Comparison of ENCODE assay signal across 10 mouse cellular contexts in the genomic region with DNA sequence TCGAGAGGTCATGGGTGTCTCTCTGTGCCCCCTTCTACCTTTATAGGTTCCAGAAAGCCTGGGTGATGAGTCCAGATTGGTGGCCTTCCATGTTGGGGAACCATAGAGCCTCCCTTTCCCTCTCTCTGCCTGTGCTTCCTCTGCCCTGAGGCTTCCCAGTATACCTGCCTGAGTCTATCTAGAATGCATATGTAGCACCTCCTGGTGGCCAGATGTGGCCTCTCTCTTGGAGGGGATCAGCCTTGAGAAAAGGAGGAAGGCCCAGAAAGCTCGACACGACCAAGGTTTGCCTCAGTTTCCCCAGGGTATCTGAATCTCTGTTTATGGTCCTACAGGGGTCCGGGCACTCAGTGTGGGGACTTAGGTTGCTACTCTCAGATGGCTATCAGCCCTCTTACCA. TPM values are rescaled to one million over a fixed set of nuclear protein-coding genes. Genes with fewer than 3 reads are reported as not detected.
DNase-seq lines count a peak whose midpoint lies in the region; ATAC-seq and TF ChIP-seq lines count a peak whose summit lies in the region.
"Had no signal": no experiment of that assay in that cellular context is flagged by ENCODE, and none has a peak within 500 bp of the region (broad histone marks: within the 10 kb centered on the region; RNA-seq: fewer than 3 reads in every experiment).

No protein-coding gene starts in this region.

- no peak overlapping the region for H3K27ac ChIP-seq in heart, embryonic 14.5 days (replicated peaks in 1 of 2; ENCODE audit: control insufficient read depth in 1 of 2, insufficient read depth in 1 of 2, low read depth in 2 of 2, low read length in 2 of 2)
- H3K27ac ChIP-seq in ES-Bruce4 (ENCODE audit: insufficient read depth, low read length) = no peak overlapping the region
- no peak overlapping the region for H3K27ac ChIP-seq in cortical plate, adult 2 months (ENCODE audit: insufficient read depth, low read length)
- H3K27ac ChIP-seq in limb, embryonic 10.5 days = no peak overlapping the region
- H3K27ac ChIP-seq: limb, embryonic 12.5 days had no signal

- peaks cover 7 to 11% of the 10 kb centered on the region in 2 experiments; a peak in 2 of 4 replicates for H3K4me1 ChIP-seq in heart, embryonic 14.5 days (ENCODE audit: control insufficient read depth in 2 of 2, insufficient read depth in 2 of 2, low read length in 2 of 2)
- H3K4me1 ChIP-seq in ES-Bruce4 (ENCODE audit: control insufficient read depth, insufficient read depth, low read length) = no peaks in the 10 kb centered on the region
- no peaks in the 10 kb centered on the region for H3K4me1 ChIP-seq in cortical plate, adult 2 months (ENCODE audit: control insufficient read depth, insufficient read depth, low read length)
- peaks cover 28% of the 10 kb centered on the region for H3K4me1 ChIP-seq in limb, embryonic 10.5 days

- no peak overlapping the region for H3K4me2 ChIP-seq in heart, embryonic 14.5 days (ENCODE audit: low read length)
- H3K4me2 ChIP-seq: limb, embryonic 12.5 days had no signal

- no peak overlapping the region for H3K4me3 ChIP-seq in heart, embryonic 14.5 days (ENCODE audit: control insufficient read depth in 1 of 2, insufficient read depth in 1 of 2, low read depth in 1 of 2, low read length in 2 of 2)
- no peak overlapping the region for H3K4me3 ChIP-seq in ES-Bruce4 (ENCODE audit: low read depth, low read length)
- H3K4me3 ChIP-seq in cortical plate, adult 2 months (ENCODE audit: insufficient read depth, low read length) = no peak overlapping the region
- no peak overlapping the region for H3K4me3 ChIP-seq in limb, embryonic 10.5 days
- H3K4me3 ChIP-seq: limb, embryonic 12.5 days had no signal

- no peaks in the 10 kb centered on the region for H3K9me3 ChIP-seq in heart, embryonic 14.5 days (ENCODE audit: control insufficient read depth, low read length)
- H3K9me3 ChIP-seq in ES-Bruce4 (replicated peaks; ENCODE audit: control insufficient read depth, insufficient read depth, low read length, poor library complexity, severe bottlenecking) = no peaks in the 10 kb centered on the region
- no peaks in the 10 kb centered on the region for H3K9me3 ChIP-seq in limb, embryonic 10.5 days (replicated peaks)
- H3K9me3 ChIP-seq: limb, embryonic 12.5 days had no signal

- peaks cover 20% of the 10 kb centered on the region for H3K36me3 ChIP-seq in heart, embryonic 14.5 days (ENCODE audit: control insufficient read depth, insufficient read depth, low read length)
- H3K36me3 ChIP-seq in ES-Bruce4 (ENCODE audit: control insufficient read depth, insufficient read depth, low read length, poor library complexity, severe bottlenecking) = no peaks in the 10 kb centered on the region; the same call in 1 of the 2 replicates
- peaks cover 22% of the 10 kb centered on the region for H3K36me3 ChIP-seq in limb, embryonic 10.5 days

- no peak for TF ChIP-seq EP300 in ES-Bruce4 (IDR thresholded peaks at IDR 0.05; ENCODE audit: insufficient read depth, low read depth, low read length)

- WGBS in heart, embryonic 14.5 days = 42% methylated on average over 4 of the region's 4 CpGs
- WGBS in limb, embryonic 10.5 days = 55% methylated on average over 4 of the region's 4 CpGs

- TF ChIP-seq CTCF in ES-Bruce4 (IDR thresholded peaks at IDR 0.05; ENCODE audit: low read depth, low read length) = peak; percentile 66
- TF ChIP-seq CTCF in cortical plate, adult 2 months (IDR thresholded peaks at IDR 0.05; ENCODE audit: extremely low read depth, insufficient read depth, low read length) = peak; percentile 54

- no peak overlapping the region for H3K9ac ChIP-seq in heart, embryonic 14.5 days (ENCODE audit: low read length)
- no peak overlapping the region for H3K9ac ChIP-seq in ES-Bruce4 (ENCODE audit: low read depth, poor library complexity, severe bottlenecking)
- H3K9ac ChIP-seq: limb, embryonic 12.5 days had no signal

- TF ChIP-seq POLR2A in ES-Bruce4 (IDR thresholded peaks at IDR 0.05; ENCODE audit: insufficient read depth, low read length) = no peak
- TF ChIP-seq POLR2A in cortical plate, adult 2 months (IDR thresholded peaks at IDR 0.05; ENCODE audit: extremely low read depth, insufficient read depth, low read length) = no peak

- DNase-seq in heart, postnatal 36 days = no peak
- peak; percentile 68 to 74 for DNase-seq in kidney, postnatal 4 days
- DNase-seq in spleen, adult 12 weeks (ENCODE audit: low spot score) = peak; percentile 75
- DNase-seq in limb, embryonic 10.5 days (ENCODE audit: low spot score) = no peak
- no peak for DNase-seq in gastrocnemius, postnatal 10 days

- H3K27me3 ChIP-seq in heart, embryonic 14.5 days (ENCODE audit: control insufficient read depth, insufficient read depth, low read length) = peaks cover 12% of the 10 kb centered on the region
- H3K27me3 ChIP-seq in ES-Bruce4 (ENCODE audit: control insufficient read depth, insufficient read depth, low read length, poor library complexity, severe bottlenecking) = no peaks in the 10 kb centered on the region
- peaks cover 29% of the 10 kb centered on the region for H3K27me3 ChIP-seq in limb, embryonic 10.5 days (ENCODE audit: low read depth, poor library complexity, severe bottlenecking)

- intact Hi-C loops in heart, postnatal 36 days (cut with DNase I) = loop anchor here (1.0 kb wide), 1 partner anchor 102 kb away; no protein-coding TSS in a partner anchor

- ATAC-seq in heart, embryonic 14.5 days (ENCODE audit: insufficient number of reproducible peaks, insufficient read depth, low FRiP score, low read depth) = 0 out of 2 replicates have a peak, but pooled peaks have one; percentile 25

RNA-seq across cellular contexts. Expression of a gene that starts 0.9 kb away (rescaled TPM):
- 0.05 and 0.19 TPM in 2 replicates for polyA plus RNA-seq in heart, embryonic 14.5 days (2014; fragmentation: Nextera tagmentation; extraction: Ambion mirVana)
- not detected for total RNA-seq in heart, postnatal 36 days (2021)
- polyA plus RNA-seq in ES-Bruce4 (2011; ENCODE audit: insufficient read depth, insufficient read length, low read depth, missing spikeins) = 10.5 and 13.1 TPM in 2 replicates
- polyA plus RNA-seq in cortical plate, adult 2 months (2012; rRNA removed) = 0.04 and 0.21 TPM in 2 replicates
- 2.1 and 2.2 TPM in 2 replicates for polyA plus RNA-seq in limb, embryonic 10.5 days (2016; fragmentation: Nextera tagmentation; extraction: Ambion mirVana)
- total RNA-seq in gastrocnemius, postnatal 10 days (2021) = under 1 TPM; 0.32 to 0.52 TPM

RNA-seq across cellular contexts. Expression of a gene that starts 7.4 kb away (rescaled TPM):
- not detected in 2 replicates for polyA plus RNA-seq in heart, embryonic 14.5 days (2014; fragmentation: Nextera tagmentation; extraction: Ambion mirVana)
- total RNA-seq in heart, postnatal 36 days (2021) = not detected
- polyA plus RNA-seq in ES-Bruce4 (2011; ENCODE audit: insufficient read depth, insufficient read length, low read depth, missing spikeins) = not detected in 2 replicates
- not detected in 2 replicates for polyA plus RNA-seq in cortical plate, adult 2 months (2012; rRNA removed)
- not detected in 2 replicates for polyA plus RNA-seq in limb, embryonic 10.5 days (2016; fragmentation: Nextera tagmentation; extraction: Ambion mirVana)
- total RNA-seq in gastrocnemius, postnatal 10 days (2021) = not detected
- polyA plus RNA-seq: stomach, embryonic 14.5 days had no signal

RNA-seq across cellular contexts. Expression of a gene that starts 7.9 kb away (rescaled TPM):
- polyA plus RNA-seq in heart, embryonic 14.5 days (2014; fragmentation: Nextera tagmentation; extraction: Ambion mirVana) = 41.1 and 44.5 TPM in 2 replicates
- total RNA-seq in heart, postnatal 36 days (2021) = 10 to 100 TPM in 1 of 2 experiments, 1 to 10 TPM in 1; 9.5 to 11.8 TPM
- polyA plus RNA-seq in ES-Bruce4 (2011; ENCODE audit: insufficient read depth, insufficient read length, low read depth, missing spikeins) = 29.0 and 30.3 TPM in 2 replicates
- polyA plus RNA-seq in cortical plate, adult 2 months (2012; rRNA removed) = 30.5 and 32.9 TPM in 2 replicates
- polyA plus RNA-seq in limb, embryonic 10.5 days (2016; fragmentation: Nextera tagmentation; extraction: Ambion mirVana) = 89.9 and 116 TPM in 2 replicates
- total RNA-seq in gastrocnemius, postnatal 10 days (2021) = 10 to 100 TPM in 1 of 2 experiments, 1 to 10 TPM in 1; 9.6 to 10.2 TPM

RNA-seq across cellular contexts. Expression of a gene that starts 27.5 kb away (rescaled TPM):
- 10.6 and 11.2 TPM in 2 replicates for polyA plus RNA-seq in heart, embryonic 14.5 days (2014; fragmentation: Nextera tagmentation; extraction: Ambion mirVana)
- 10 to 100 TPM; 36.9 to 37.7 TPM for total RNA-seq in heart, postnatal 36 days (2021)
- polyA plus RNA-seq in ES-Bruce4 (2011; ENCODE audit: insufficient read depth, insufficient read length, low read depth, missing spikeins) = 15.6 and 16.3 TPM in 2 replicates
- polyA plus RNA-seq in cortical plate, adult 2 months (2012; rRNA removed) = 7.6 and 7.9 TPM in 2 replicates
- polyA plus RNA-seq in limb, embryonic 10.5 days (2016; fragmentation: Nextera tagmentation; extraction: Ambion mirVana) = 7.1 and 8.1 TPM in 2 replicates
- 1 to 10 TPM; 8.8 to 9.6 TPM for total RNA-seq in gastrocnemius, postnatal 10 days (2021)

RNA-seq across cellular contexts. Expression of a gene that starts 43.3 kb away (rescaled TPM):
- 17.1 and 19.8 TPM in 2 replicates for polyA plus RNA-seq in heart, embryonic 14.5 days (2014; fragmentation: Nextera tagmentation; extraction: Ambion mirVana)
- total RNA-seq in heart, postnatal 36 days (2021) = 10 to 100 TPM; 40.4 to 42.7 TPM
- polyA plus RNA-seq in ES-Bruce4 (2011; ENCODE audit: insufficient read depth, insufficient read length, low read depth, missing spikeins) = 54.6 and 59.1 TPM in 2 replicates
- polyA plus RNA-seq in cortical plate, adult 2 months (2012; rRNA removed) = 66.5 and 68.5 TPM in 2 replicates
- polyA plus RNA-seq in limb, embryonic 10.5 days (2016; fragmentation: Nextera tagmentation; extraction: Ambion mirVana) = 42.5 and 43.7 TPM in 2 replicates
- 10 to 100 TPM; 36.4 to 36.7 TPM for total RNA-seq in gastrocnemius, postnatal 10 days (2021)

Comparison
In these comparisons a context has a peak if more than half of its experiments do, and no peak if none do; other contexts are left out.
1. DNase-seq: peak in kidney, postnatal 4 days (2 of 2) and spleen, adult 12 weeks (single experiment); none in heart, postnatal 36 days (0 of 2), limb, embryonic 10.5 days (single experiment) and gastrocnemius, postnatal 10 days (single experiment).